Mouse (Mus musculus): ENCODE results near the gene Olfr1222. TPM values are rescaled to one million over a fixed set of nuclear protein-coding genes. Genes with fewer than 3 reads are reported as not detected.
"Not testable (repeated sequence)": the region's sequence is repeated elsewhere in the genome, so short reads cannot be mapped to it uniquely, and the experiment has no call there.

Olfr1222 gene
- polyA plus RNA-seq (2016; fragmentation: Nextera tagmentation; extraction: Ambion mirVana): not detected in 2 replicates

- Histone ChIP-seq H3K9me3 (replicated peaks) (no peaks in the 10 kb centered on the region), H3K27ac (ENCODE audit: poor library complexity, severe bottlenecking) (no peak within 1 kb of the TSS), H3K4me3 (no peak within 1 kb of the TSS), H3K27me3 (replicated peaks) (no peaks in the 10 kb centered on the region), H3K4me1 (replicated peaks) (no peaks in the 10 kb centered on the region), H3K4me2 (no peak within 1 kb of the TSS), H3K9ac (no peak within 1 kb of the TSS), H3K36me3 (no peaks in the 10 kb centered on the region)
- WGBS: 33% methylated on average over 3 of the region's 3 CpGs
- ATAC-seq (ENCODE audit: insufficient number of reproducible peaks, low FRiP score): no peak
Observed at GRCm38 (mm10) chr2:89132954-89133353, at the start of gene Olfr1222. Gene Olfr1222 (minus strand): TSS chr2:89133054.

- H3K9ac ChIP-seq: no peak within 1 kb of the TSS
- no peaks in the 10 kb centered on the region for H3K27me3 ChIP-seq (replicated peaks)
- no peaks in the 10 kb centered on the region for H3K4me1 ChIP-seq (replicated peaks)
- no peak for ATAC-seq (ENCODE audit: insufficient number of reproducible peaks, low FRiP score)
- H3K36me3 ChIP-seq: no peaks in the 10 kb centered on the region
- 83% methylated on average over 1 of the region's 1 CpGs for WGBS
- H3K27ac ChIP-seq (ENCODE audit: poor library complexity, severe bottlenecking): no peak within 1 kb of the TSS
- no peak within 1 kb of the TSS for H3K4me3 ChIP-seq
- H3K4me2 ChIP-seq: no peak within 1 kb of the TSS
- H3K9me3 ChIP-seq (replicated peaks): no peaks in the 10 kb centered on the region
Observed at GRCm38 (mm10) chr2:89174569-89174968, 41.7 kb upstream of the Olfr1222 start, which contains the start of gene Olfr1225. Gene Olfr1225 (minus strand): TSS chr2:89174669.

GRCm38 (mm10) chr2:89164711-89165110 lies 31.9 kb upstream of the Olfr1222 start:
- H3K9me3 ChIP-seq (replicated peaks); H3K9ac ChIP-seq; H3K27ac ChIP-seq (ENCODE audit: poor library complexity, severe bottlenecking); H3K4me2 ChIP-seq; H3K4me1 ChIP-seq (replicated peaks); ATAC-seq (ENCODE audit: insufficient number of reproducible peaks, low FRiP score); H3K4me3 ChIP-seq; H3K27me3 ChIP-seq (replicated peaks); H3K36me3 ChIP-seq: not testable (repeated sequence)
- 73% methylated on average over 4 of the region's 4 CpGs for WGBS

- H3K4me1 ChIP-seq (replicated peaks); H3K27ac ChIP-seq (ENCODE audit: poor library complexity, severe bottlenecking); H3K9ac ChIP-seq; ATAC-seq (ENCODE audit: insufficient number of reproducible peaks, low FRiP score); H3K4me2 ChIP-seq; H3K36me3 ChIP-seq; H3K4me3 ChIP-seq; H3K9me3 ChIP-seq (replicated peaks); H3K27me3 ChIP-seq (replicated peaks): not testable (repeated sequence)
- WGBS: 84% methylated on average over 8 of the region's 8 CpGs
Observed at GRCm38 (mm10) chr2:89163991-89164390, 31.1 kb upstream of the Olfr1222 start, which contains the start of gene Olfr1224-ps1. Gene Olfr1224-ps1 (minus strand): TSS chr2:89164091.

GRCm38 (mm10) chr2:89151460-89151859 lies 18.6 kb upstream of the Olfr1222 start, which contains the start of gene Olfr1223:
Gene Olfr1223 (minus strand): TSS chr2:89151560.
- H3K9ac ChIP-seq: no peak within 1 kb of the TSS

DNA sequence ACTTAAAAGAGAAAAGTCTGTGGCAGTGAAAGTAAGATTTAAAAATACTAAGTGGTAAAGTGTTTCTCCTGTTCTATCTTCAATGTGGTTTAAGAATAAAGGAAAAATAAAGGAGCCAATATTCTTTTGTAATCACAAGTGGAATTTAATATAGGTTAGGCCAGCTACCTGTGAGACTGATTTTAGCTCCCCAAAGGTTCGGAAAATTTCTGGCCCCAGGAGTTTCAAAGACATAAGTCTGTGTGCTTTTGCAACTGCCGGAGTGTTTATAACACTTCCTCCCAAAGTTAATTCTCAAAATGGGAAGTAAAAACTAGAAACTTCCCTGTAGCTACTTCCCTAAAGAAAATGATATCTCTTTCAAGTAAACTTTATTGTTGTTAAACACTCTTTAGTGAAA lies 15.7 kb downstream of the Olfr1222 start, which contains the start of gene Olfr1221:
Olfr1221 (minus strand) TSS at position 101 of the 400 bp plus-strand sequence.
- Histone ChIP-seq H3K9me3 (replicated peaks) (no peaks in the 10 kb centered on the region), H3K4me3 (no peak within 1 kb of the TSS), H3K4me1 (replicated peaks) (no peaks in the 10 kb centered on the region), H3K27ac (ENCODE audit: poor library complexity, severe bottlenecking) (no peak within 1 kb of the TSS), H3K4me2 (no peak within 1 kb of the TSS), H3K27me3 (replicated peaks) (no peaks in the 10 kb centered on the region), H3K9ac (no peak within 1 kb of the TSS), H3K36me3 (no peaks in the 10 kb centered on the region)
- whole genome bisulfite sequencing: 78% methylated on average over 2 of the region's 2 CpGs
- ATAC-seq (ENCODE audit: insufficient number of reproducible peaks, low FRiP score): no peak

More at GRCm38 (mm10) chr2:89151460-89151859, 18.6 kb upstream of the Olfr1222 start, which contains the start of gene Olfr1223:
- no peak within 1 kb of the TSS for H3K27ac ChIP-seq (ENCODE audit: poor library complexity, severe bottlenecking)
- whole genome bisulfite sequencing: 50% methylated on average over 1 of the region's 1 CpGs
- no peaks in the 10 kb centered on the region for H3K27me3 ChIP-seq (replicated peaks)
- no peaks in the 10 kb centered on the region for H3K9me3 ChIP-seq (replicated peaks)
- H3K4me3 ChIP-seq: no peak within 1 kb of the TSS
- H3K4me2 ChIP-seq: no peak within 1 kb of the TSS
- ATAC-seq (ENCODE audit: insufficient number of reproducible peaks, low FRiP score): no peak
- H3K4me1 ChIP-seq (replicated peaks): no peaks in the 10 kb centered on the region
- H3K36me3 ChIP-seq: no peaks in the 10 kb centered on the region

DNA sequence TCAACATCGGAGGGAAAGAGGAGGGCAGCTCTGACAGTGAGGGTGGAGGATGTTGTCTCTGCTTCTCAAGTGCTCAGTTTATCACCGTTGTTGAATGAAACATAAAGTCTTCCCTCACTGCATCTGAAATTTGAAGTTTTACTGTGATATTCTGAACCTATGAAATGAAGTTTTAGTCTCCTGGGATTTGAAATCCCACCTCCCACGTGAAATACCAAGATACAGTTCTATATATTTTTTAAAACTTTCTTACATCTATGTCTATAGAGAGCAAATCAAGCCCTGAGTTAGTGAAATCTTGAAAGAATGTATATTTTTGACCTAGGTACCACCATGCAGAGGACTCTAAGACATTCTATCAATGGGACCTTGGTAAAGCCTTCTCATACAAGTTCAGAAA lies 26.1 kb downstream of the Olfr1222 start, which contains the start of gene Olfr1220:
Olfr1220 (minus strand) TSS at position 101 of the 400 bp plus-strand sequence.
- ATAC-seq (ENCODE audit: insufficient number of reproducible peaks, low FRiP score): no peak
- Histone ChIP-seq H3K4me2 (no peak within 1 kb of the TSS), H3K27me3 (replicated peaks) (no peaks in the 10 kb centered on the region), H3K9me3 (replicated peaks) (no peaks in the 10 kb centered on the region), H3K4me1 (replicated peaks) (no peaks in the 10 kb centered on the region), H3K27ac (ENCODE audit: poor library complexity, severe bottlenecking) (no peak within 1 kb of the TSS), H3K9ac (no peak within 1 kb of the TSS), H3K36me3 (no peaks in the 10 kb centered on the region), H3K4me3 (no peak within 1 kb of the TSS)
- 66% methylated on average over 3 of the region's 3 CpGs for WGBS

- no peak overlapping the region for H3K9ac ChIP-seq
- no peak for ATAC-seq (ENCODE audit: insufficient number of reproducible peaks, low FRiP score)
- H3K4me3 ChIP-seq: no peak overlapping the region
- no peaks in the 10 kb centered on the region for H3K36me3 ChIP-seq
- H3K27ac ChIP-seq (ENCODE audit: poor library complexity, severe bottlenecking): no peak overlapping the region
- no peaks in the 10 kb centered on the region for H3K27me3 ChIP-seq (replicated peaks)
- H3K4me1 ChIP-seq (replicated peaks): no peaks in the 10 kb centered on the region
- H3K9me3 ChIP-seq (replicated peaks): no peaks in the 10 kb centered on the region
- H3K4me2 ChIP-seq: no peak overlapping the region
Observed at GRCm38 (mm10) chr2:89105651-89106050, 27.2 kb downstream of the Olfr1222 start.

DNA sequence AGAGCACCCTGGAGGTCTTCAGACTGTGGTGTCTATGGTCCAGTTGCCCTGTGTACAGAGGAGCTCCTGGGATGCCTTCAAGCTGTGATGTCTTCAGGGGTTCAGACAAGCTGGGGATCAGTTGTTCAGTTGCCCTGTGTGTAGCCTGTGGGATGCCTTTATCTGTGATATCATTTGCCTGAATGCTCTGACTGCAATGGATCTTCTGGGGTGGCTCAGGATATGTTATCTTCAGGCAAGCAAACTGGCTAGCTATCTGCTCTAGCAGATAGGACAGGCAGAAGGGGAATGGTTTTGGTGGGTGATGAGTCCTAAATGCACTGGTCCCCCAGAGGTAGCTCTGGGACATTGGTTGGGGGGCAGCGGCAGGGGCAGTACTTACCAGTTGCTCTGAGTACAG lies 39.0 kb downstream of the Olfr1222 start:
- 91% methylated on average over 1 of the region's 1 CpGs for WGBS
- Histone ChIP-seq H3K4me3 (no peak overlapping the region), H3K4me2 (no peak overlapping the region), H3K36me3 (no peaks in the 10 kb centered on the region), H3K27ac (ENCODE audit: poor library complexity, severe bottlenecking) (no peak overlapping the region), H3K27me3 (replicated peaks) (no peaks in the 10 kb centered on the region), H3K4me1 (replicated peaks) (no peaks in the 10 kb centered on the region), H3K9me3 (replicated peaks) (no peaks in the 10 kb centered on the region), H3K9ac (no peak overlapping the region)
- ATAC-seq (ENCODE audit: insufficient number of reproducible peaks, low FRiP score): no peak

- Histone ChIP-seq H3K9ac (no peak within 1 kb of the TSS), H3K27ac (ENCODE audit: poor library complexity, severe bottlenecking) (no peak within 1 kb of the TSS), H3K36me3 (no peaks in the 10 kb centered on the region), H3K9me3 (replicated peaks) (0 out of 2 replicates have a peak, but pooled peaks cover 3% of the 10 kb centered on the region), H3K4me3 (no peak within 1 kb of the TSS), H3K4me1 (replicated peaks) (no peaks in the 10 kb centered on the region), H3K27me3 (replicated peaks) (no peaks in the 10 kb centered on the region), H3K4me2 (no peak within 1 kb of the TSS)
- WGBS: 43% methylated on average over 1 of the region's 1 CpGs
- ATAC-seq (ENCODE audit: insufficient number of reproducible peaks, low FRiP score): no peak
Observed at GRCm38 (mm10) chr2:89083413-89083812, 49.4 kb downstream of the Olfr1222 start, which contains the start of gene Olfr1219. Gene Olfr1219 (minus strand): TSS chr2:89083513.

DNA sequence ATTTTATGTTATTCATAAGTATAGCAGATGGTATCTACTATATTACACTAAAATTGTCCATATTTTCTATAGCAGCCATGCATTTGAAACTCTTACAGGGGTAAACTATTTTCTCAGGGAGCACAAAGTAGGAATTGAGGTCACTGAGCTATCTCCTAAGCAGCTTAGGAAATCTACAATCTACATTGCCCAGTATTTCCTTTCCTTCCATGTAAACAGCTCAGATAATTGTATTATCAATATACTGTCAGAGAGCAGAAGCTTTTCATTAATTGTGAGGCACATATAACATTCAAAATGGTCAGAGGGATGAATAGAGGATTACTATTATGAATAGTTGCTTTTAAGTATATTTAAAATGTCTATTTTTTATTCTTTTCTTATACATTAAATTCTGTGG lies 51.4 kb downstream of the Olfr1222 start:
- H3K4me1 ChIP-seq (replicated peaks): no peaks in the 10 kb centered on the region
- no peak overlapping the region for H3K4me2 ChIP-seq
- no peak overlapping the region for H3K27ac ChIP-seq (ENCODE audit: poor library complexity, severe bottlenecking)
- no peaks in the 10 kb centered on the region for H3K36me3 ChIP-seq
- H3K27me3 ChIP-seq (replicated peaks): no peaks in the 10 kb centered on the region
- no peak for ATAC-seq (ENCODE audit: insufficient number of reproducible peaks, low FRiP score)
- H3K9ac ChIP-seq: no peak overlapping the region
- H3K9me3 ChIP-seq (replicated peaks): 0 out of 2 replicates have a peak, but pooled peaks cover 1% of the 10 kb centered on the region
- H3K4me3 ChIP-seq: no peak overlapping the region
